Mouse (Mus musculus) forebrain, postnatal 0 days (tissue): ENCODE measurements at regions not wholly inside any gene's neighbourhood (a gene's known extent, or its start where the extent isn't known, plus 50 kb on each side); places are given as distances from the start of the nearest gene placed in this dataset.
A peak's percentile ranks its signal among the peaks of the same experiment; 100 is the strongest.

Experiments used
- ATAC-seq: fragments of 200-750 bp; cut with Nextera tagmentation; 2 replicates; pipeline ENCODE4 v1.8.0; 2017; ENCODE audit warnings: mild to moderate bottlenecking, moderate library complexity
- DNase-seq: peaks from one replicate; pipeline ENCODE4 v3.0.0-alpha.2; 2015
- H3K27ac ChIP-seq: fragments of 300-500 bp; sonication (generic); 2 replicates; pipeline ENCODE4 v1.5.1; 2014; ENCODE audit warnings: low read depth, mild to moderate bottlenecking, antibody characterized with exemption, low read length, moderate library complexity, mixed read lengths
- H3K27me3 ChIP-seq: fragments of 300-500 bp; sonication (generic); 2 replicates; pipeline ENCODE4 v1.6.1; 2014; ENCODE audit warnings: mild to moderate bottlenecking, low read length, mixed read lengths; ENCODE audit not compliant: insufficient read depth
- H3K36me3 ChIP-seq: fragments of 300-500 bp; sonication (generic); 2 replicates; pipeline ENCODE4 v1.6.1; 2014; ENCODE audit warnings: mild to moderate bottlenecking, moderate library complexity; ENCODE audit not compliant: insufficient read depth
- H3K4me1 ChIP-seq: fragments of 300-500 bp; sonication (generic); 2 replicates; pipeline ENCODE4 v1.6.1; 2014; ENCODE audit warnings: antibody characterized with exemption; ENCODE audit not compliant: insufficient read depth
- H3K4me2 ChIP-seq: fragments of 300-500 bp; sonication (generic); 2 replicates; pipeline ENCODE4 v1.6.1; 2014; ENCODE audit warnings: low read depth, mild to moderate bottlenecking, moderate library complexity
- H3K4me3 ChIP-seq: fragments of 300-500 bp; sonication (generic); 2 replicates; pipeline ENCODE4 v1.5.1; 2014; ENCODE audit warnings: low read depth, low read length, mixed read lengths
- H3K9ac ChIP-seq: fragments of 300-500 bp; sonication (generic); 2 replicates; pipeline ENCODE4 v1.6.1; 2014; ENCODE audit warnings: mild to moderate bottlenecking
- H3K9me3 ChIP-seq: fragments of 300-500 bp; sonication (generic); 2 replicates; pipeline ENCODE4 v1.6.1; 2016; ENCODE audit warnings: low read length
- CTCF ChIP-seq: sonication (generic); IDR thresholded peaks from 2 replicates; pipeline ENCODE4 v1.5.1; 2016; ENCODE audit warnings: antibody characterized with exemption, control low read depth, low read depth
- WGBS: fragments of 180-500 bp; shearing (Covaris S2); extraction: QIAGEN DNeasy Blood & Tissue Kit; methylation state at CpG from one replicate; pipeline ENCODE4 v1.1.7; 2014; 5-methylcytosine and 5-hydroxymethylcytosine counted together

GRCm38 (mm10) chr8:86389690-86390671 lies 190.5 kb downstream of the Abcc12 start:
- H3K4me2 ChIP-seq: no peak overlapping the region

GRCm38 (mm10) chr8:86385236-86385635 lies 195.2 kb downstream of the Abcc12 start:
- H3K9ac ChIP-seq: no peak overlapping the region
- ATAC-seq: peak; percentile 66
- H3K4me2 ChIP-seq: no peak overlapping the region
- peak overlapping the region; percentile 60; the same call in 1 of the 2 replicates for H3K27ac ChIP-seq
- peaks cover 36% of the 10 kb centered on the region for H3K4me1 ChIP-seq
- 14% methylated on average over 7 of the region's 7 CpGs for WGBS
- no peak overlapping the region for H3K4me3 ChIP-seq
- no peaks in the 10 kb centered on the region for H3K9me3 ChIP-seq
- peak; percentile 77 for DNase-seq
- no peaks in the 10 kb centered on the region for H3K27me3 ChIP-seq
- H3K36me3 ChIP-seq: no peaks in the 10 kb centered on the region
- TF ChIP-seq CTCF: no peak

More at GRCm38 (mm10) chr8:86389690-86390671, 190.5 kb downstream of the Abcc12 start:
- H3K36me3 ChIP-seq: no peaks in the 10 kb centered on the region
- no peak overlapping the region for H3K9ac ChIP-seq
- ATAC-seq: peak; percentile 96
- WGBS: 15% methylated on average over 3 of the region's 3 CpGs
- H3K27ac ChIP-seq: peak overlapping the region; percentile 91
- peaks cover 30% of the 10 kb centered on the region for H3K4me1 ChIP-seq
- TF ChIP-seq CTCF: no peak
- H3K9me3 ChIP-seq: no peaks in the 10 kb centered on the region
- H3K4me3 ChIP-seq: no peak overlapping the region
- H3K27me3 ChIP-seq: no peaks in the 10 kb centered on the region
- DNase-seq: peak; percentile 96

- H3K9me3 ChIP-seq: no peaks in the 10 kb centered on the region
- no peak for TF ChIP-seq CTCF
- no peak overlapping the region for H3K4me2 ChIP-seq
- no peak overlapping the region for H3K9ac ChIP-seq
- no peak for DNase-seq
- H3K36me3 ChIP-seq: no peaks in the 10 kb centered on the region
- no peak for ATAC-seq
- H3K4me1 ChIP-seq: peaks cover 21% of the 10 kb centered on the region
- H3K27ac ChIP-seq: no peak overlapping the region
- no peaks in the 10 kb centered on the region for H3K27me3 ChIP-seq
- whole genome bisulfite sequencing: 64% methylated on average over 10 of the region's 10 CpGs
- no peak overlapping the region for H3K4me3 ChIP-seq
These were observed 198.5 kb downstream of the Abcc12 start for GRCm38 (mm10) chr8:86381977-86382376.

GRCm38 (mm10) chr8:86368062-86368461 lies 212.4 kb downstream of the Abcc12 start:
- TF ChIP-seq CTCF: no peak
- Histone ChIP-seq H3K27ac (no peak overlapping the region), H3K4me3 (no peak overlapping the region), H3K27me3 (no peaks in the 10 kb centered on the region), H3K36me3 (no peaks in the 10 kb centered on the region), H3K4me2 (no peak overlapping the region), H3K9me3 (no peaks in the 10 kb centered on the region), H3K4me1 (no peaks in the 10 kb centered on the region), H3K9ac (no peak overlapping the region)
- DNase-seq: peak; percentile 39
- WGBS: 42% methylated on average over 5 of the region's 5 CpGs
- 0 out of 2 replicates have a peak, but pooled peaks have one; percentile 20 for ATAC-seq

GRCm38 (mm10) chr8:86366636-86367035 lies 213.8 kb downstream of the Abcc12 start:
- H3K36me3 ChIP-seq: no peaks in the 10 kb centered on the region
- H3K9ac ChIP-seq: no peak overlapping the region
- DNase-seq (no peak), ATAC-seq (no peak)
- H3K27ac ChIP-seq: no peak overlapping the region
- no peak overlapping the region for H3K4me2 ChIP-seq
- H3K4me3 ChIP-seq: no peak overlapping the region
- no peaks in the 10 kb centered on the region for H3K27me3 ChIP-seq
- TF ChIP-seq CTCF: no peak
- no peaks in the 10 kb centered on the region for H3K4me1 ChIP-seq
- no peaks in the 10 kb centered on the region for H3K9me3 ChIP-seq
- WGBS: 91% methylated on average over 4 of the region's 4 CpGs

- Histone ChIP-seq H3K4me1 (no peaks in the 10 kb centered on the region), H3K27ac (no peak overlapping the region), H3K4me3 (no peak overlapping the region), H3K4me2 (no peak overlapping the region), H3K9ac (no peak overlapping the region), H3K36me3 (no peaks in the 10 kb centered on the region), H3K27me3 (no peaks in the 10 kb centered on the region), H3K9me3 (no peaks in the 10 kb centered on the region)
- 69% methylated on average over 5 of the region's 5 CpGs for WGBS
- no peak for DNase-seq
- ATAC-seq: no peak
- no peak for TF ChIP-seq CTCF
These were observed 214.8 kb downstream of the Abcc12 start for GRCm38 (mm10) chr8:86365726-86366125.

GRCm38 (mm10) chr8:86364898-86365297 lies 215.6 kb downstream of the Abcc12 start:
- WGBS: 53% methylated on average over 2 of the region's 2 CpGs
- DNase-seq: peak; percentile 45
- H3K9me3 ChIP-seq: no peaks in the 10 kb centered on the region
- H3K4me1 ChIP-seq: no peaks in the 10 kb centered on the region
- H3K9ac ChIP-seq: no peak overlapping the region
- no peak overlapping the region for H3K4me3 ChIP-seq
- H3K36me3 ChIP-seq: no peaks in the 10 kb centered on the region
- H3K27me3 ChIP-seq: no peaks in the 10 kb centered on the region
- TF ChIP-seq CTCF: peak; percentile 62
- no peak for ATAC-seq
- no peak overlapping the region for H3K4me2 ChIP-seq
- H3K27ac ChIP-seq: no peak overlapping the region
